Mouse (Mus musculus): Measurements from ENCODE around the gene Zbtb46.

GRCm38 (mm10) chr2:181419359-181419758, 39.9 kb downstream of the Zbtb46 start:
- TF ChIP-seq CTCF (IDR thresholded peaks at IDR 0.05; ENCODE audit: borderline replicate concordance, extremely low read depth, insufficient read depth, insufficient read length) (no peak), POLR2A (IDR thresholded peaks at IDR 0.05; ENCODE audit: borderline replicate concordance, extremely low read depth, insufficient read depth, insufficient read length, poor library complexity, severe bottlenecking) (no peak)
